Mouse (Mus musculus): ENCODE data around the gene Pkig.

Pkig gene

GRCm38 (mm10) chr2:163710606-163711159 is 52.5 kb downstream of the Pkig start:
- no peak for DNase-seq (ENCODE audit: low read depth, low spot score)

GRCm38 (mm10) chr2:163711368-163711868 is 53.2 kb downstream of the Pkig start:
- no peak for DNase-seq (ENCODE audit: low read depth, low spot score)

GRCm38 (mm10) chr2:163712473-163712872 is 54.3 kb downstream of the Pkig start:
- no peak for DNase-seq (ENCODE audit: low read depth, low spot score)

DNA sequence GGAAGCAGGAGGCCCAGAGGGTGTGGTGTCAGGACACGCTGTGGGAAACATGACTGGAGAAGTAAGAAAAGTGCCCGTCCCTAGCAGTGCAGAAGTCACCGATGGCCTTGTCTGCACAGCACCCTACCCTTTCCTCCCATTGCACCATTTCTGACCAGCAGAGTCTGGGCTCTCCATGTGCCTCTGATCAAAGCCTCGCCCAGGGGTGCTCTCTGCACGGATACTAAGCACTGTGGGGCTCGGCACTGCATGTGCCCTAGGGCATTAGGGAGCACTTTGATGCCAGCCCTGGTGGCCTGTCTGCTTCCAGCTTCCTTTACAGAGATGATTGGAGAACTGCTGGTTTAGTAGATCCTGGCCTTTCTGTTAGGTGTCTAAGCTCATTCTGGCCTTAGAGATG is 54.7 kb downstream of the Pkig start:
- no peak for DNase-seq (ENCODE audit: low read depth, low spot score)

GRCm38 (mm10) chr2:163713340-163713739 is 55.2 kb downstream of the Pkig start:
- no peak for DNase-seq (ENCODE audit: low read depth, low spot score)

DNA sequence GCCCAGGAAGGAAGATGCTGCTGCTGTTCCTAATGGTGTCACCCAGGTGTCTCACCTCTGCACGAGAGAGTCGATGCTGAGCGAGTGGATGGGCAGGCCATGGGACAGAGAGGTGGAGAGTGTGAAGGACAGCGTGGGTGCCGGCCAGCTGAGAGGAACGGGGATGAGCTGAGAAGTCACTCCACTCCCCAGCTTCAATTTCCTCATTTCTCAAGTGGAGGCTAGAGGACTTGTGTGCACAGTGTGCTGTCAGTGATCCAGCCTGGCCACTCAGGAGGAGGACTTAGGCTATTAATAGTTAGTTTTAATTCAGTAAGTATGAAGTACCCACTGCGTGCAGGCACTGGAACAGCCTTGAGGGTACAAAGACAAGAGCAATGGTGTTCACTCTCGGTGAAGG is 58.3 kb downstream of the Pkig start:
- no peak for DNase-seq (ENCODE audit: low read depth, low spot score)

- no peak for DNase-seq (ENCODE audit: low read depth, low spot score)
Measured at GRCm38 (mm10) chr2:163716853-163717252, 58.7 kb downstream of the Pkig start.

DNA sequence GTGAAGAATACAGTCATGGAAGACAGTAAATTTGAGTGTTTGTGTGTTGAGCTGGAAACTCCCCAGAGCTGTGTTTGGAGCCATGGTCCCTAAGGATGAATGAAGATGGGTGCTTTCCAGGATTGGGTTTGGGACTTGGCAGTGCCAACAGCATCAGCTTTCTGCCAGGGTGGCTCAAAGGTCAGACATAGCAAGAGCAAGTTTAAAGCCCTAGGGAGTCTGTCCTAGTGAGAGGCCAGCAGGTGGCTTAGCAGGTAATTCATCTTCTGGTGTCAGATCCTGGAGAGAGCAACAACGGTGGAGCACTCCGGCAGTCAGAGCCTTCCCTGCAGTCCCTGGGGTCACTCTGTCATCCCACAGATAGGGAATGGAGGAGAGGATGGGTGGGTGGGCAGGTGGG is 60.3 kb downstream of the Pkig start:
- DNase-seq (ENCODE audit: low read depth, low spot score), result no peak

GRCm38 (mm10) chr2:163718951-163719603 is 60.9 kb downstream of the Pkig start:
- DNase-seq (ENCODE audit: low read depth, low spot score), result peak; percentile 44

DNA sequence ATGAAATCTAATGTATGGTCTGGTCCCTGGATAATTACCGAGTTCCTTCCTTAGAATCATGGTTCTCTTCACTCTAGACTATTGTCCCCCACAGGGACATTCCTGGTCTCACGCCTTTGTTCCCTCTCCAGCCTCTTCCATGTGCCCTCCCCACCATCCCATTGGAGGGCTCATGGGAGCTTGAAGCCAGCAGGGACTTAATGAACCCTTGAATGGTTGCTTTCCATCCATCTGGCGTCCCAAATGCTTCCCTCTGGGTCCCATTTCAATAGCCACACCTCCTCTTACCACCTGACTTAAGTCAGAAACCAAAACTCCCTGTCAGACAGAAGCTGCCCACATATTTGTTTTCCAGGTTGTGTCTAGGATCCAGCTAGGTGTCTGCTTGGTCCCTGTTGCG is 61.4 kb downstream of the Pkig start:
- no peak for DNase-seq (ENCODE audit: low read depth, low spot score)

DNA sequence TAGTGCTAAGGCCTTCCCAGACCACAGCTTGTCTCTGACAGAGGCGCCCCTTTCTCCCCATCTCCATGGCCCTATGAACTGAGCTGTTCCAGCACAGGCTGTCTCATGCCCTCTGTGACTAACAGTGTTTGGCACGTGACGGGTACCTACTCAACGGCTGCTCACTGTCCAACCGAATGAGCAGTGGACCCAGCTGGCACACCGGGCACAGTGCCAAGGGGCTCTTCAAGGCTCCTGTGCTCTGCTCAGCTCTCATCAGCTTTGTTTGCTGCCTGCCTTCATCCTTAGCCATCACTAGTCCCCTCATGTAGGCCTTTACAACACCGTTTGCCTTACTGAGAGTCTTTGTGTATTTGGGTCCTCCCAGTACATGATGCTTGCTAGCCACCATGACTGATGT is 64.4 kb downstream of the Pkig start:
- no peak for DNase-seq (ENCODE audit: low read depth, low spot score)

DNA sequence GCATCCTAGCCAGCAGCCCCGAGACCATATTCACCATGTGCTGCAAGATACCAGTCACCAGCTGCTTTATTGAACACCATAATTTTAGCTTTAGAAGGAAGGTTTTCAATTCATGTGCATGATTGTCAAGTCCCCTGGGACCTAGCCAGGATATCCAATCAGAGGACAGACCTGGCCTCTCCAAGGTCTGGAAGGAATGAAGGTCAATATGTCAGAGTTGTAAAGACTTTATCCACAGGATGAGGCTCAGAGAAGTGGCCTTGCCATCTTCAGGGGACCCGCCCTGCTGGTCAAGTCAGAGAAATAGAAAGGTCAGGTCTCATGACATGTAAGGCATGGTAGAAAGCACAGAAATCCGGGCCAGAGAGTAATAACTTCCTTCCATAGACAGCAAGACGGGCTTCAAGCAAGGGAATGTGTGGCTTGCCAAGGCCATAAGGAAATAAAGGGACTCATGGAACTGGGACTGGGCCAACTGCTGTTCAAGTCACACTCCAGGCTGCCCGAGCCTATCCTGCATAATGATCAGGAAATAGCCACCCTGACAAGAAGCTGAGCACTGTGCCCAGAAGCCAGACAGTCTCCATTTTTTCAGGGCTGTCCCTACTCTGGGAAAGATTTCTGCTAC is 68.7 kb downstream of the Pkig start:
- no peak for DNase-seq (ENCODE audit: low read depth, low spot score)

DNA sequence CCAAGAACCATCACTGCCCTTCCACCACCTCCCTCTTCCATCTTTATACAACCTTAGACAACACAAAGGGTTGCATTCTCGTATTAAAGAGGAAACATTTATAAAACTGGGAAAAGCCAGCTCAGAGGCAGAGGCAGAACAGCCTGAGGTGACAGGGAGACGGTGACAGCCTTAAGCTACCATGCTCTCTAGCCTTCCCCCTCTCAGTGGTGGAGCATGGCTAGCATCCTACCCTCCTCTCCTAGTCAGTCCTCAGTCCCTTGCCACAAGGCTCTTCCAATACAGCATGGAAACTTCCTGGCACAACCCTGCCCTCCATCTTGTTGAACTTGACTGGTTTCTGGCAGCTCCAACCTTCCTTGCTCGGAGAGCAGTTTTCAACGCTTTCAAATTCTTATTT is 70.1 kb downstream of the Pkig start:
- DNase-seq (ENCODE audit: low read depth, low spot score), result no peak

GRCm38 (mm10) chr2:163732021-163732420 is 73.8 kb downstream of the Pkig start:
- no peak for DNase-seq (ENCODE audit: low read depth, low spot score)

DNA sequence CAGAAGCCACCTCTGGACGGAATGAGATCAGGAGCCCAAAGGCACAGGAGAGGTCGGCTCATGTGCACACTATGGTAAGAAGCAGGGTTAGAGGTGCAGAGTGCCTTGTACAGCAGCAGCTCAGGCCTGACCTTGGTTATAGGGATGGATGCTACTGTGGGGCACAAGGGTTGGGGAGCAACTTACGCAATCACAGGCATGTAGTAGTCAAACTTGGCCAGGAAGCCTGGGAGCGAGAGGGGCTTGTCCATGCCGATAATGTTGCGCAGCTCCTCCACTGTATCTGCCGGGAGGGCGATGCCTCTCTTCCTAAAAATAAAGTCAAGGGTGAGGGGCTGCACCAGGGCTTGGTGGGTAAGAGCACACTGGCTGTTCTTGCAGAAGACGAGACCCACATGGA is 77.0 kb downstream of the Pkig start:
- no peak for DNase-seq (ENCODE audit: low read depth, low spot score)

- no peak for DNase-seq (ENCODE audit: low read depth, low spot score)
Measured at GRCm38 (mm10) chr2:163735980-163736379, 77.8 kb downstream of the Pkig start.

- no peak for DNase-seq (ENCODE audit: low read depth, low spot score)
Measured at GRCm38 (mm10) chr2:163742656-163743055, 84.5 kb downstream of the Pkig start.

DNA sequence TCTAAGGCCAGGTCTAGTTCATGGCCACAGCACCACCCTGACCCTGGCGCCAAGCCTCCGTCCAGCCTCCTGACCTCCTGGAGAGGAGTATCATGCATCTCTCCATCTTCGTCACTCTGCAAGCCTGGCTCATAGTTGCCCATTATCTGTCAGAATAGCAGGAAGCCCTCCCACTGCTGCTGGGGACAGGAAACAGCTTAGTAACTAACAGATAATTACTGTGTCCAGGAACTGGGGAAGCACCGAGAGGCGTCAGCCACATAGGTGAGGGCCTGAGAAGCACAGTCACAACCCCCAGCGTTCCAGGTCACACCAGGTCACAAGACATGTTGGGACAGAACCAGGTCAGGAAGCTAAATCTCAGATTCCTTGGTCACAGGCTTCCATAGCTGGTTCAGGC is 85.2 kb downstream of the Pkig start:
- DNase-seq (ENCODE audit: low read depth, low spot score), result no peak

- no peak for DNase-seq (ENCODE audit: low read depth, low spot score)
Measured at GRCm38 (mm10) chr2:163744801-163745570, 86.8 kb downstream of the Pkig start.

GRCm38 (mm10) chr2:163749647-163750611 is 91.7 kb downstream of the Pkig start, which contains the start of gene Ada:
TSS of gene Ada (minus strand) at chr2:163750239.
- DNase-seq (ENCODE audit: low read depth, low spot score), result peak; percentile 60

- no peak for DNase-seq (ENCODE audit: low read depth, low spot score)
Measured at GRCm38 (mm10) chr2:163754228-163754627, 96.0 kb downstream of the Pkig start.
